ENCODE assay signal across 23 mouse cellular contexts in genomic region chr7:75648051-75648450, GRCm38 (mm10).
"Had no signal": no experiment of that assay in that cellular context is flagged by ENCODE, and none has a peak within 500 bp of the region (broad histone marks: within the 10 kb centered on the region; RNA-seq: fewer than 3 reads in every experiment).

No protein-coding gene starts in this region.

- DNase-seq: gastrocnemius, postnatal 14 days; gastrocnemius, postnatal 36 days; heart, postnatal 4 days; kidney, adult 18-20 months; kidney, adult 9 months; kidney, postnatal 25 days; kidney, postnatal 4 days; liver; liver, embryonic 13.5 days; liver, postnatal 0 days had no signal

- H3K27ac ChIP-seq: heart, embryonic 13.5 days; heart, embryonic 15.5 days; hindbrain, embryonic 10.5 days; hindbrain, embryonic 12.5 days; hindbrain, embryonic 14.5 days; intestine, embryonic 15.5 days; kidney, embryonic 15.5 days; kidney, postnatal 0 days; layer of hippocampus, adult 2 months; left cerebral cortex, adult 2 months; limb, embryonic 10.5 days; limb, embryonic 12.5 days; liver, embryonic 13.5 days; liver, embryonic 15.5 days had no signal

- H3K27me3 ChIP-seq: heart, embryonic 13.5 days; heart, embryonic 15.5 days; hindbrain, embryonic 12.5 days; intestine, embryonic 15.5 days; kidney, embryonic 15.5 days; limb, embryonic 12.5 days; liver, embryonic 13.5 days; liver, embryonic 15.5 days had no signal

- H3K36me3 ChIP-seq: heart, embryonic 13.5 days; heart, embryonic 15.5 days; hindbrain, embryonic 10.5 days; hindbrain, embryonic 12.5 days; intestine, embryonic 15.5 days; kidney, embryonic 15.5 days; limb, embryonic 10.5 days; limb, embryonic 12.5 days had no signal

- H3K4me3 ChIP-seq: heart, embryonic 13.5 days; heart, embryonic 15.5 days; hindbrain, embryonic 10.5 days; hindbrain, embryonic 12.5 days; intestine, embryonic 15.5 days; kidney, embryonic 15.5 days; layer of hippocampus, adult 2 months; left cerebral cortex, adult 2 months; limb, embryonic 10.5 days; limb, embryonic 12.5 days; liver, embryonic 13.5 days; liver, embryonic 15.5 days had no signal
